Mouse (Mus musculus) cerebellum, postnatal 4 days (tissue): ENCODE results near the gene Crisp3.
"Not testable (repeated sequence)": the region's sequence is repeated elsewhere in the genome, so short reads cannot be mapped to it uniquely, and the experiment has no call there.

Experiments
- DNase-seq, 2 experiments: peaks; one replicate each; pipeline ENCODE4 v3.0.0; 2022; ENCODE audit warnings: low spot score in 2 of 2, mixed read lengths in 1 of 2

Crisp3 gene

DNA sequence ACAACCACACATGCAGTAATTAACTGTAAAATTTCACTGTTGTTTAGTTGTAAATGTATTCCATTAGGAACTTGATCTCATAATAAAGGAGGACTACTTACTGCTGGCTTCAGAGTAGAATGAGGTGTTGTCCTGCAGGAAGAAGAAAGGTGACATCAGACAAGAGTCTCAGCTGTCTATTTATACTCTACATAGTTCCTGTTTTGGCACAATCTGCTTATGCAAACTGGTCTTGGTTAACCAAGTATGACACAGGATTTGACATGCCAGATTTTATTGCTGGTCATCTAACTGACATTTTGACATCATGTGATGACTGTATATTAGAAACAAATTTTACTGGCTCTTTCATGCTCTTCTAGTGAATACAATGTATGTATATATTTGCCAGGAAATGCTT is at the start of gene Crisp3:
Crisp3 (minus strand) TSS at position 154 of the 400 bp plus-strand sequence.
- no peak for DNase-seq

DNA sequence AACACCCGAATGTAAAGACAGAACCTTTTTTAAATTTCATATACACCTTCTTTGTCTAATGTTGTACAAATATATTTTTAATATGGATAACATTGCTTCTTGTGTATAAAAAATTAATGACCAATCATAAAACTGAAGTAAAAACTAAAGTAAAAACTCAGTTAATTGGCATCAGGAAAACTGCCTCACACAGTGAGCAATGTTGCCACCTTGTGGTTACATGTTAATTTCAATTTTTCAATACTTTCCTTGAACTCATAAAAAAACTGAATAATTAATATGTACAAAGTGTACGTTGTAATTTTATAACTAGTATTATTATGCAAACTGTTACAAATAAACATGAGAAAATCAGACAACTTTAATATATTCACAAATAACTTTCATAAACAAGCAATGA is 43.3 kb upstream of the Crisp3 start:
- no peak for DNase-seq

DNA sequence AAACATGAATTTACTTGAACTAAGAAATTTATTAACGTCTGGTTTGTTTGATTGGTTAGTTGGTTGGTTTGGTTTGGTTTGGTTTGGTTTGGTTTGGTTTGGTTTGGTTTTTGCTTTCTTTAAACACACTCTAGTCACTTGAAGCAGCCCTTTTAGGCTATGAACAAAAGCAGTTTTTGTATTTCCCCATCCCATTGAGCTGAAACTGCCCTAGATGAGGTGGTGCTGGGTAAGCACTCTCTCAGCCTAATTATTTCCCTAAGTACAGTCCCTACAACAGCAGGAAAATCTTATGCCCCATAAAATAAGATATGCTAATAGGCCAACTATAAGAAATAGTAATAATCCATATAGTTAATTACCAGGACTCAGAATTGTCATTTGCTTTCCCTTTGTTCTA is 33.4 kb upstream of the Crisp3 start:
- DNase-seq = no peak

DNA sequence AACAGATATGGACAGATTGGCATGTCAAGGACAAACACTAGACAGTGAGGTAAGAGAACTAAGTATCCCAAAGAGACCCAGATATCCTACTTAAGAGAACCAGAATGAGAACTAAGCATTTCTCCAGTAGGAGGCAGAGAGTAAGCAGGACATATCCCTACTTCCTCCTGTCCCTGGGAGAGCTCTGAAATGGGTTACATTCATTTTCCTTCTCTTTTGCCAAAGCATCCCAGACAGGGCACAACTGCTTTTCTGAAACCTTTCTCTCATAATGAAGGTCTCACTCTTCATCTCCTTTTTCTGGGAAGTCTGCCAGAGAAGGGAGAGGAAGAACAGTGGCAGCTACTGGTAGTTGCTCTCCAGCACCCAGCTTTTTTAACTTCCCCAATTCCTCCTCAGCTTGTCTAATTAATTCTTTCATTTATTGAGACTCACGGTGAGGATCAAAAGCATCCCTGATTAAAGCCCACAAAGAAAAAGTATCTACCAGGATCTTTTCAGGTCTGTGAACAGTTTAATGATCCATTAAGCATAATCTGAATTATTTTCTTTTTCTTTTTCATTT is 32.9 kb upstream of the Crisp3 start:
- no peak for DNase-seq

- DNase-seq = no peak
These were observed 10.4 kb upstream of the Crisp3 start for GRCm38 (mm10) chr17:40252487-40252886.

- DNase-seq = no peak
These were observed 33.5 kb downstream of the Crisp3 start, which contains the start of gene Pgk2 for GRCm38 (mm10) chr17:40208540-40208939. Gene Pgk2, minus strand, starts transcription at chr17:40208640.

DNA sequence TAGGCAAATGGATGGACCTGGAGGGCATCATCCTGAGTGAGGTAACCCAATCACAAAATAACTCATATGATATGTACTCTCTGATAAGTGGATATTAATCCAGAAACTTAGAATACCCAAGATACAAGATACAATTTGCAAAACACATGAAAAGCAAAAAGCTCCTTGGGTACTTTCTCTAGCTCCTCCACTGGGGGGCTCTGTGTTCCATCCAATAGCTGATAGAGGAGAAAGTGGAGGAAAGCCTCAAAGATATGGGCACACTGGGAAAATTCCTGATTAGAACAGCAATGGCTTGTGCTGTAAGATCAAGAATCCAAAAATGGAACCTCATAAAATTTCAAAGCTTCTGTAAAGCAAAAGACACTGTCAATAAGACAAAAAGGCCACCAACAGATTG is 40.3 kb downstream of the Crisp3 start:
- DNase-seq = not testable (repeated sequence)

- not testable (repeated sequence) for DNase-seq
These were observed 51.9 kb downstream of the Crisp3 start for GRCm38 (mm10) chr17:40190192-40190591.
